Mouse (Mus musculus) heart, embryonic 10.5 days (tissue): ENCODE data around the gene Ccdc42. TPM values are rescaled to one million over a fixed set of nuclear protein-coding genes. Genes with fewer than 3 reads are reported as not detected.

ENCODE experiments used
- DNase-seq: peaks from one replicate; pipeline ENCODE4 v3.0.0-alpha.2; 2017; ENCODE audit warnings: low spot score
- H3K27ac ChIP-seq: fragments of 300-500 bp; sonication (generic); 2 replicates; pipeline ENCODE4 v1.5.1; 2016; ENCODE audit warnings: mild to moderate bottlenecking
- H3K27me3 ChIP-seq: fragments of 300-500 bp; sonication (generic); 2 replicates; pipeline ENCODE4 v1.6.1; 2016; ENCODE audit warnings: mild to moderate bottlenecking; ENCODE audit not compliant: poor library complexity, insufficient read depth, severe bottlenecking
- H3K36me3 ChIP-seq: fragments of 300-500 bp; sonication (generic); 2 replicates; pipeline ENCODE4 v1.6.1; 2016; ENCODE audit warnings: mild to moderate bottlenecking, moderate library complexity
- H3K4me1 ChIP-seq: fragments of 300-500 bp; sonication (generic); 2 replicates; pipeline ENCODE4 v1.6.1; 2016; ENCODE audit warnings: mild to moderate bottlenecking
- H3K4me3 ChIP-seq: fragments of 300-500 bp; sonication (generic); 2 replicates; pipeline ENCODE4 v1.5.1; 2016; ENCODE audit warnings: mild to moderate bottlenecking, moderate library complexity
- H3K9me3 ChIP-seq: fragments of 300-500 bp; sonication (generic); 2 replicates; pipeline ENCODE4 v1.6.1; 2016; ENCODE audit warnings: mild to moderate bottlenecking, moderate library complexity
- WGBS: fragments of 180-500 bp; shearing (Covaris S2); methylation state at CpG from one replicate; pipeline ENCODE4 v1.1.7; 2016; 5-methylcytosine and 5-hydroxymethylcytosine counted together
- polyA plus RNA-seq: library from polyadenylated mRNA; unstranded; fragments of >200 nt; fragmentation: Nextera tagmentation; extraction: Ambion mirVana; gene quantifications from 2 replicates; pipeline ENCODE4 v1.2.1, GENCODE M21; 2016

The Ccdc42 gene
- polyA plus RNA-seq, 1 experiment from 2014 or later, result 1.5 TPM

GRCm38 (mm10) chr11:68631611-68632316 lies 44.9 kb downstream of the Ccdc42 start:
- WGBS, result 90% methylated on average over 17 of the region's 17 CpGs
- no peaks in the 10 kb centered on the region for H3K36me3 ChIP-seq
- no peaks in the 10 kb centered on the region for H3K27me3 ChIP-seq
- DNase-seq, result no peak
- H3K9me3 ChIP-seq, result no peaks in the 10 kb centered on the region
- H3K27ac ChIP-seq, result no peak overlapping the region
- H3K4me1 ChIP-seq, result peaks cover 9% of the 10 kb centered on the region
- no peak overlapping the region for H3K4me3 ChIP-seq

GRCm38 (mm10) chr11:68637861-68638615 lies 51.2 kb downstream of the Ccdc42 start:
- no peaks in the 10 kb centered on the region for H3K9me3 ChIP-seq
- no peaks in the 10 kb centered on the region for H3K27me3 ChIP-seq
- DNase-seq, result peak; percentile 84
- no peaks in the 10 kb centered on the region for H3K36me3 ChIP-seq
- 15% methylated on average over 10 of the region's 10 CpGs for whole genome bisulfite sequencing
- peaks cover 31% of the 10 kb centered on the region for H3K4me1 ChIP-seq
- H3K27ac ChIP-seq, result peak overlapping the region; percentile 93
- peak overlapping the region; percentile 41; the same call in 1 of the 2 replicates for H3K4me3 ChIP-seq

GRCm38 (mm10) chr11:68641361-68641760 lies 54.5 kb downstream of the Ccdc42 start:
- no peak overlapping the region for H3K4me3 ChIP-seq
- H3K9me3 ChIP-seq, result no peaks in the 10 kb centered on the region
- peaks cover 44% of the 10 kb centered on the region for H3K4me1 ChIP-seq
- no peaks in the 10 kb centered on the region for H3K27me3 ChIP-seq
- H3K27ac ChIP-seq, result 0 out of 2 replicates have a peak overlapping the region, but pooled peaks have one; percentile 23
- no peak for DNase-seq
- WGBS, result 79% methylated on average over 5 of the region's 5 CpGs
- no peaks in the 10 kb centered on the region for H3K36me3 ChIP-seq

- Histone ChIP-seq H3K27ac (peak overlapping the region; percentile 65; the same call in 1 of the 2 replicates), H3K9me3 (no peaks in the 10 kb centered on the region), H3K36me3 (no peaks in the 10 kb centered on the region), H3K4me1 (peaks cover 43% of the 10 kb centered on the region), H3K27me3 (no peaks in the 10 kb centered on the region), H3K4me3 (no peak overlapping the region)
- 22% methylated on average over 6 of the region's 6 CpGs for WGBS
- DNase-seq, result no peak
These were observed 58.0 kb downstream of the Ccdc42 start for GRCm38 (mm10) chr11:68644781-68645180.

Other genes with a start within 250 kb of the Ccdc42 start
- gene Ntn1, start 186.2 kb upstream of the Ccdc42 start, polyA plus RNA-seq, result 7.0 and 16.2 TPM in 2 replicates
- gene Pik3r5, start 154.9 kb upstream of the Ccdc42 start, polyA plus RNA-seq, result 0.07 and 0.48 TPM in 2 replicates
- gene Pik3r6, start 84.0 kb upstream of the Ccdc42 start, polyA plus RNA-seq, result 1.9 and 2.2 TPM in 2 replicates
- 0.06 and 0.16 TPM in 2 replicates for gene Mfsd6l, start 30.8 kb upstream of the Ccdc42 start, polyA plus RNA-seq
- 181 and 184 TPM in 2 replicates for gene Myh10, start 104.5 kb downstream of the Ccdc42 start, polyA plus RNA-seq